In the genomic region with DNA sequence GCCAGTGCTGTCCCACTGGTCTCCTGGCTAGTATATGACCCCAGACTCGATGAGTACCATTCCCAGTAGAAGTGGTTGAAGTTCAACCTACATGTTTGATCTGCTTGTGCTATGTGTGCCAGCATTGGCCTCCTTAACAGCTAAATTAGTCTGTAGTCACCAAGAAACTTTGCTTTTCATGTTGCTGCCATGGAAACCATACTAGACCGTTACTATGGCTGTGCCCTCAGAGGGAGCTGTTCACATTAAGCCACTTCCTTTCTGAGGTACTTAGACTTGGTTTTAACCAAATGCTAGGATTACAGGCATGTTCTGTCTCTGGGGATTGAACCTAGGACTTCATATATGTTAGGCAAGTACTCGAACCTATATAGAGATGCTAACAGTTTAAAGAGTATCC, we compare ENCODE assay signal across 24 mouse cellular contexts.
DNase-seq lines count a peak whose midpoint lies in the region; ATAC-seq and TF ChIP-seq lines count a peak whose summit lies in the region.
"Had no signal": no experiment of that assay in that cellular context is flagged by ENCODE, and none has a peak within 500 bp of the region (broad histone marks: within the 10 kb centered on the region; RNA-seq: fewer than 3 reads in every experiment).

No protein-coding gene starts in this region.

- H3K27ac ChIP-seq in forebrain, embryonic 13.5 days = no peak overlapping the region
- no peak overlapping the region for H3K27ac ChIP-seq in forebrain, embryonic 16.5 days (ENCODE audit: low read length)
- H3K27ac ChIP-seq in lung, embryonic 14.5 days (ENCODE audit: low read depth) = no peak overlapping the region
- H3K27ac ChIP-seq: embryonic facial prominence, embryonic 15.5 days; gastrocnemius, adult 2 months; liver, embryonic 15.5 days; macrophage; neural tube, embryonic 12.5 days had no signal

- 56% methylated on average over 3 of the region's 3 CpGs for WGBS in forebrain, embryonic 13.5 days
- 44% methylated on average over 3 of the region's 3 CpGs for WGBS in forebrain, embryonic 16.5 days
- 58% methylated on average over 3 of the region's 3 CpGs for WGBS in lung, embryonic 14.5 days

- H3K4me1 ChIP-seq in forebrain, embryonic 13.5 days = peaks cover 9% of the 10 kb centered on the region
- peaks cover 8% of the 10 kb centered on the region for H3K4me1 ChIP-seq in forebrain, embryonic 16.5 days (replicated peaks; ENCODE audit: control insufficient read depth, insufficient read depth, low read length)
- H3K4me1 ChIP-seq in lung, embryonic 14.5 days (ENCODE audit: insufficient read depth) = no peaks in the 10 kb centered on the region
- H3K4me1 ChIP-seq: liver, embryonic 15.5 days; neural tube, embryonic 12.5 days had no signal

- DNase-seq in lung, embryonic 14.5 days = no peak
- DNase-seq in lung, postnatal 14 days = no peak
- DNase-seq in T-cell, adult 2 months (ENCODE audit: low spot score) = peak; percentile 10
- no peak for DNase-seq in layer of hippocampus, adult 11-12 months (ENCODE audit: low spot score)
- DNase-seq: cerebellum, adult 2 months; cerebellum, postnatal 25 days; gastrocnemius, adult 2 months; kidney, adult 18-20 months; kidney, postnatal 4 days; layer of hippocampus, adult 9-11 months; liver; retina, postnatal 1 day; right cerebral cortex, postnatal 25 days; thymus, postnatal 4 days had no signal

- no peaks in the 10 kb centered on the region for H3K36me3 ChIP-seq in forebrain, embryonic 13.5 days (ENCODE audit: poor library complexity, severe bottlenecking)
- H3K36me3 ChIP-seq in forebrain, embryonic 16.5 days (ENCODE audit: control insufficient read depth, insufficient read depth) = no peaks in the 10 kb centered on the region
- H3K36me3 ChIP-seq in lung, embryonic 14.5 days (ENCODE audit: insufficient read depth) = no peaks in the 10 kb centered on the region
- H3K36me3 ChIP-seq: embryonic facial prominence, embryonic 15.5 days; liver, embryonic 15.5 days; neural tube, embryonic 12.5 days had no signal

- no peak for TF ChIP-seq CTCF in lung, embryonic 14.5 days (IDR thresholded peaks at IDR 0.05; ENCODE audit: low read depth)

- no peak overlapping the region for H3K4me2 ChIP-seq in forebrain, embryonic 13.5 days
- H3K4me2 ChIP-seq in forebrain, embryonic 16.5 days (ENCODE audit: low read length) = no peak overlapping the region
- H3K4me2 ChIP-seq in lung, embryonic 14.5 days = no peak overlapping the region
- H3K4me2 ChIP-seq: embryonic facial prominence, embryonic 15.5 days; heart, embryonic 11.5 days; liver, embryonic 15.5 days; midbrain, embryonic 11.5 days; neural tube, embryonic 12.5 days had no signal

- no peak overlapping the region for H3K4me3 ChIP-seq in forebrain, embryonic 13.5 days
- no peak overlapping the region for H3K4me3 ChIP-seq in forebrain, embryonic 16.5 days (replicated peaks; ENCODE audit: low read length)
- H3K4me3 ChIP-seq in lung, embryonic 14.5 days (ENCODE audit: low read depth, low read length) = no peak overlapping the region
- H3K4me3 ChIP-seq: embryonic facial prominence, embryonic 15.5 days; gastrocnemius, adult 2 months; liver, embryonic 15.5 days; neural tube, embryonic 12.5 days had no signal

- H3K27me3 ChIP-seq in forebrain, embryonic 13.5 days = no peaks in the 10 kb centered on the region
- H3K27me3 ChIP-seq in forebrain, embryonic 16.5 days (replicated peaks; ENCODE audit: control insufficient read depth, insufficient read depth, low read length) = no peaks in the 10 kb centered on the region
- H3K27me3 ChIP-seq in lung, embryonic 14.5 days (ENCODE audit: insufficient read depth, low read length) = no peaks in the 10 kb centered on the region
- H3K27me3 ChIP-seq: embryonic facial prominence, embryonic 15.5 days; liver, embryonic 15.5 days; neural tube, embryonic 12.5 days had no signal

- ATAC-seq in forebrain, embryonic 13.5 days = 0 out of 2 replicates have a peak, but pooled peaks have one; percentile 30
- ATAC-seq in forebrain, embryonic 16.5 days = no peak
- peak; percentile 11; the same call in 1 of the 2 replicates for ATAC-seq in lung, embryonic 14.5 days (ENCODE audit: insufficient read depth)
- ATAC-seq in megakaryocyte progenitor cell, adult 5-6 weeks (replicated peaks; ENCODE audit: poor library complexity) = peak; percentile 45
- ATAC-seq: inflammation-experienced regulatory T-cells, adult 6 months had no signal

- no peaks in the 10 kb centered on the region for H3K9me3 ChIP-seq in forebrain, embryonic 13.5 days (replicated peaks)
- H3K9me3 ChIP-seq in forebrain, embryonic 16.5 days (ENCODE audit: control insufficient read depth, low read length) = no peaks in the 10 kb centered on the region
- no peaks in the 10 kb centered on the region for H3K9me3 ChIP-seq in lung, embryonic 14.5 days (ENCODE audit: low read depth, low read length)
- H3K9me3 ChIP-seq: embryonic facial prominence, embryonic 15.5 days; liver, embryonic 15.5 days; neural tube, embryonic 12.5 days had no signal

- H3K9ac ChIP-seq in forebrain, embryonic 13.5 days = no peak overlapping the region
- no peak overlapping the region for H3K9ac ChIP-seq in forebrain, embryonic 16.5 days (replicated peaks; ENCODE audit: low read depth, low read length)
- no peak overlapping the region for H3K9ac ChIP-seq in lung, embryonic 14.5 days
- H3K9ac ChIP-seq: embryonic facial prominence, embryonic 15.5 days; liver, embryonic 15.5 days; neural tube, embryonic 12.5 days had no signal
